Mouse (Mus musculus): ENCODE measurements around the gene Itpr2.
A peak's percentile ranks its signal among the peaks of the same experiment; 100 is the strongest.

The Itpr2 gene

DNA sequence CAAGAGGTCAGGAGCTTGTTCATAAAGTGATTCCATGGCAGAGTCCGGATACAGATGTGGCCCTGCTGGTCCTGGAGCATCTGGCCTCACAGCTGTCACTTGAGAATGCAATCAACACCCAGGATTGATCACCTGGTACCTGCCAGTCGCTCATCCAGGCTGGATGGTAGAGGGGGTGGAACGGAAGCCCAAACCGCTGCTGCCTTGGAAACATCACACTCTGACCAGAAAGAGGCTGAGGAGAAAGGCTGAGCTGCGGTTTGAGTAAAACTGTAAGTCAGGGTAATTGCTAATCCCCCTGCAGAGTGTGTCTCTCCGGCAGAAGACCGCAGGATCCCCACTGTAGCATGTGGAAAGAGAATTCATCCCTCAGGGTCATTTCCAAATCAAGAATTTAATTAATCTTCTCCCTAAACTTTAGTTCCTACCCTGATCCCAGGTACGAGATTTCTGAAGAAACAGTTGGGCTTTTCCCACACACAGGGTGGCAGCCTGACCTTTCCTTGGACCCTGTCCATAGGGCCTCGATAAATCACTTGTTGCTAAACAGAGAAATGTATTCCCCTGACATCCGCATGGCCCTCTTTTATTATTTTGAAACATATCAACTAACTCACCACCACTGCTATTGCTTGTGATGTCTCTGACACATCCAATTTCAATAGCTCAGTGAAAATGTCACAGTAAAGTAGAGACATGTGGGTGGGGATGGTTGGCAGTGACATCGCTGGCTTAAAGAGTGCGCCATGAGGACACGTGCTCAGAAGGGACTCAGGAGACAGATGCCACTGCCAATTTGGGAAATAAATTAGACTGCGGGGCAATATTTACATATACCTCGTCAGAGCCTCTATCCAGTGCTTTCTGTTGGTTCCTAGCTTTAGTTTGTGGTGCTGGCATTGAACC lies 418.7 kb downstream of the Itpr2 start:
- DNase-seq: no peak

DNA sequence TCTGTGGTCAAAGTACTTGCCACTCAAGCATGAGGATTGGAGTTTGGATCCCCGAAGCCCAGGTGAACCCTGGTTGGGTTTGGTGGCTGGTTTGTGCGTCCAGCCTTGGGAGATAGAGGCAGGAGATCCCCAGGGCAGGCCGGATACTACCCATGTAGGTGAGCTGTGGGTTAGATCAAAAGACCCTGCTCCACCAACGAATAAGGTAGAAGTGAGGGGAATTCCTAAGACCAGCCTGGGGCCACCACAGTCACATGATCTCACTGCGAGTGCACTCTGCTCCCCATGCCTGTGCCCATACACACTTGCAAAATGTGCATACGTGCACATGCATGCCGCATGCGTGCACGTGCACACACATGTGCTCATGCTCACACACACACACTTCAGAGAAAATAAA lies 419.5 kb downstream of the Itpr2 start:
- DNase-seq: no peak

DNA sequence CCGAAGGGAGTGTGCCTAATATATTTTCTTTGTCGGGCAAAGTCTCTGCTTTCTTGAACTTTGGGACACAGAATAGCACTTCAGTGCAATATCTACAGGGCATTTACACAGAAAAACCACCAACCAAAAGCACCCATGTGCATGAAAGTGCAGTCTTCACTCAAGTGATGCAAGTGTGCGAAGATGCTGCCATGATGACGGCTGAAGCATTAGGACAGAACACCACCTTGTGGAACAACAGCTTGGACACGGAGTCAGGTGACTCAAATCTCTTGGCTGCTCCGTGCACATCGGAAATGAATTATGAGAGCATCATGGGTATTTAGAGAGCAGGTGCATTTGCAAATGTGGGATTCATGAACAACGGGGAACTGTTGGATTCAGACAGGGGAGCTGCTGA lies 420.4 kb downstream of the Itpr2 start:
- DNase-seq: no peak

DNA sequence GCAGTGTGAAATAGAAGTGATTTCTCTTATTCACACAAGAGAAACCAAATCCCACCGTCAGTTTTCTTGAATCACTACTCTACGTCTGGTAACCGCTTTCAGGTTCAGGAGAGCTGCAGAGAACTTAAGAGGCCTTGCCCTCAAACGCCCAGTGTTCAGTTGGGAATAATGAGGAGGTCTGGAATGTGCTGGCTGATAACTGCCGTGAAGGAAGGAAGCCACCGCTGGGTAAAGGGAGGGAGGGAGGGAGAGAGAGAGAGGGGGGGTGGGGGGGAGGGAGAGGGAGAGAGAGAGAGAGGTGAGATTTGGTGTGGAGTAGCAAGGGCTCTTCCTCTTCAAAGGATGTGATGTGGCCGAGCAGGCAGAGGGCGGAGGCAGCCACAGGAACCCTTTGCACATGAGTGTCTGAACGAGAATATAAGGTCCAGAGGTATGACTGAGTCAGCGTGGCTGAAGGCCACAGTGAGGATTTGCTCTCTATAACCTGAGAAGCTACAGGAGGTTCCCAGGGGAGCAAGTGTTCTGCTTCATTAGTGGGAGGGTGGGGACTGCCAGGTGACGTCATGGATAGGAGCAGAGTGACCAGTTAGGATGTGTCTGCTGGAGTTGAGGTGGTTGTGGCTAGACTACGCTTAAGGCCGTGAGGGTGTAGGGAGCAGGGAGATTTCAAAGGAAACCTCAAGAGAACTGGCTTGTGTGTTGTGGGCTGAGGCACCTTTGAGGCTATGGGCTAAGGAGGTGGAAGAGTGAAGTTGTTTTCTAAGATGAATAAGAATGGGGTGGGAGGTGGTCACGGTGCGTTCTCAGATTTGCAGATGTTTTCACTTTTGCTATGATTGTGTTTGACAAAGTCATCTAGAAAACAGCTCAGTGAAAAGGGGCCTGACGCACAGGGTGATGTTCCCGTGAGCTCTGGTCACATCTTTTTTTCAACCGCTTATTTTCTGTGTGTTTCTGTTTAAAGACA lies 421.2 kb downstream of the Itpr2 start:
- no peak for DNase-seq

DNA sequence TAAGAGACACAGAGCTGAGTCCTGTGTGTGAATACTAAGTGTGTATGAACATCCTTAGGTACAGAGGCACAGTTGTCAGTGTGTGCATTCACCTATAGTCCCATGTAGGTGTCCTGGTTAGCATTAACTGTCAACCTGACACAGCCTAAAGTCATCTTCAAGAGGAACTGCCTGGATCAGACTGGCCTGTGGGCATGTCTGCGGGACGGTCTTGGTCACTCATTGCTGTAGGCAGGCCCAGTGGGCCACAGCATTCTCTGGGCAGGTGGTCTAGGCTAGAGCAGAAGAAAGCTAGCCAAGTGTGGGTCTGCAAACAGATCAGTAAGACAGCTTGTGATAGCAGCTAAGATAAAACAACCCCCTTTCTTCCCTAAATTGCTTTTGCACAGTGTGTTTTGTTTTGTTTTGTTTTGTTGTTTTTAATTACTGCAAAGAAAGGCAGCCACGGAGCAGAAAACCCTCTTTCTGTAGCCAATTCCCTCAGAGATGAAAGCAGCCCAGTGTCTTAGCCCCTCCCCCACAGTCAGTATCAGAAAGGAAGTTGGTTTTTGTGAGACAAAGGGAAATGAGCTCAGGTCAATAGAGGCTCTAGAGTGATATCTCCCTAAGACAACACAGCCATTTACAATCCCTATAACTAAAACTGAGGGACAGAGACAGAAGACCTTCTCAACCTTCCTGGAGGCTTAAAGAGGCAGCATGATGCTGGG lies 422.1 kb downstream of the Itpr2 start:
- no peak for DNase-seq

DNA sequence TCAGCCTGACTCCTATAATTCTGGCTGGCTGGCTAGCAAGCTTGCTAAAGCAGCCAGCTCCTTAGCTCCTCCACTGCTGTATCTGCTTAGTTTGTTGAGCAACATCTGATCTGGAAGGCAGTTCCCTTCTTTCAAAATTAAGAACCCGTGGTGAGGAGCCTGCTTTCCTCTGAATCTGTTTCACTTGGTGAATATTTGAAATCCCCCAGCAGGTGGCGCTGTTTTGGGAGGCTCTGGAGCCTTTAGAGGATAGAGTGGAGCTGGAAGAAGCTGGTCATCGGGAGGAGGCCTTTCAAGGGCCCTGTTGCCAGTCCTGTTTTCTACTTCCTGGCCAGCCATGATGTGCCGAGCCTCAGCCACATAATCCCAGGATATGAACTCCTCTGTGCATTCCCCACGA lies 422.8 kb downstream of the Itpr2 start:
- peak; percentile 73 to 74 for DNase-seq

DNA sequence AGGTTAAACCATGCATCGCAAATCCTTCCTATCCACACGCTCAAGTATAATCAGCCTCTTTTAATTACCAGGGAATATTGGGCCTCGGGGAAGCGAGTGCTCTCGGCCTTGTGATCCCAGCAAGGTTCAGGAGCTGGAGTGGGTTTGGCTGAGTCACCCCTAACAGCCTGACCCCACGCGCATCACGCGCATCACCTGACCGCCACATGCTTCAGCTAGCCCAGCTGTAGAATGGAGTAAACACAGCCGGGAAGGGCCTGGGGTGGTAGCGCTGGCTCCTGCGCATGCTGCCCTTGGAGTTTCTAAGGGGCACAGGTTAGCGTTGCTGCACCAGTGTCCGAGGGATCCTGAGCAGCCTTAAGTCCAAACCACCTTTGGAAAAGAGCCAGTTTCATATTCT lies 423.9 kb downstream of the Itpr2 start:
- no peak for DNase-seq

DNA sequence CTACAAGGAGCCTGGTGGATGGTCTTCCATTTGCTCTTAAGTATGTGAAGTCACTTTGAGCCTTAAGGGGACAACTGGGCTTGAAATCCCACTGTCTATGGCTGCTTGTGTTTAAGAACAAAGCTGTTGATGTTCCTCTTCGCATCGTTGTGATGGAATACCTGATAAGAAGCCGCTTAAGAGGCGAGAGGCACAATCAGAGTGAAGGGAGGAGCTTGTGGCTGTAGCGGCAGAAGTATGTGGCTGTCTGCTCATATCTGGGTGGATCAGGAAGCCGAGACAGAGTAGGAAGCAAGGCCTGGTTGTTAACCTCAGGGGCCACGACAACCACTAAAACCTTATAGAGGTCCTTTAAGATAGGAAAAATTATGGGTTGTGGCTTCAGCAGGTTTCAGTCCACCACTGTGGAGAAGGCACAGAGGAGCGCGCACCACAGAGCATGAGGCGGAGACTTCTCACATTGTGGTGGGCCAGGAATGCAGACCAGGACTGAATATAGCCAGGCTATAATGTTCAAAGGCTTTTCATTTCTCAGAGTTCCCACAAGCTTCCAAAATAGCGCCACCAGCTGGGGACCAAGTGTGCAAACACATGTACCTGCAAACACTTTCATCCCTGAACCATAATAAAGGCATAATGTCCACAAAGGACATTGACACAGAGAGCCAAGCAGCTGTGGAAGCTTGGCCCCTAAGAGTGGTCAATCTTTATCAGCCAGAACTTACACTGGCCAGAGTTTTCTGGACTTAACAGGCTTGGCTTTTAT lies 424.7 kb downstream of the Itpr2 start:
- DNase-seq: no peak

DNA sequence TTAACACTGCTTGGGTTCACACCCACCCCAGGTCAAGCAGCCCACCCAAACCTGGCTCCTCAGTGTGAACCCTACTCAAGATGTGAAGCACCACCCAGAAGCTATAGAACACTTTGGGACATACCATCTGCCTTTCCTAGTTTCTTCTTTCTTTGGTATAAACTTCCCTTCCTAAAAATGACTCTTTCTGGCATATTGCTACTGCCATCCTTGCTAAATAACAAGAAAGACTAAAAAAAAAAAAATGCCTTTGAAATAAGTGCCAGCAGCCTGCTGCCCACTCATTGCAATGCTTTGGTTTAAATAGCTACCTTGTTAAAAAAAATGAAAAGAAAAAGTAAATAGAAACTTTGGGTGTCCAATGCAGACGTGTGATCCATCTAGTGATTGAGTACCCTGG lies 429.2 kb downstream of the Itpr2 start:
- DNase-seq: no peak

DNA sequence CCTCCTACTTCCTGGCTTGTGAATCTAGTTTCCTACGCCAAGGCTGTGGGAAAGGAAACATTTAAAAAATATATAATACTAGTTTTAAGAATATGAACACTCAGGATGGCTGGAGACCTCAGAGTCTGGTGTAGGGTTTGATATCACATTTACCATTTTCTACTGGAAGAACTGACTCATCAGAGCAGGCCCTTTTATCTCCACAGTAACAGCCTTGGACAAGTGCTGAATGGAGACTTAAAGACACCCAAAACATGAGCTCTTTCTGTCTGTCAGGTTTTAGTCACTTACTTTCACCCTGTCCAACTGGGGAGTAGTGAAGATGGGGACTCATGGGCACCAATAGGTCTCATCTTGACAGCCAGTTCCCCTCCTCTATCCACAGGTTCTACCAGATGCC lies 430.1 kb downstream of the Itpr2 start:
- DNase-seq: no peak

All from lung, adult 18-20 months (tissue).